ENCODE assay signal across 8 mouse cellular contexts in genomic region chr11:51584431-51585248, GRCm38 (mm10). TPM values are rescaled to one million over a fixed set of nuclear protein-coding genes. Genes with fewer than 3 reads are reported as not detected.
A peak's percentile ranks its signal among the peaks of the same experiment; 100 is the strongest.
DNase-seq lines count a peak whose midpoint lies in the region; ATAC-seq lines count a peak whose summit lies in the region.

Gene Phykpl, plus strand, starts transcription at chr11:51584757.

- peak within 1 kb of the TSS; percentile 96 for H3K27ac ChIP-seq in hindbrain, embryonic 15.5 days (replicated peaks)

- DNase-seq in T-cell, adult 2 months (ENCODE audit: low spot score), result peak; percentile 88
- DNase-seq in cerebellum, postnatal 36 days, result peak; percentile 94 to 95
- DNase-seq in frontal cortex, postnatal 36 days (ENCODE audit: low spot score in 2 of 2), result peak; percentile 94 to 95
- DNase-seq in left cerebral cortex, adult 11 months (ENCODE audit: low spot score), result peak; percentile 88
- DNase-seq in lung, postnatal 4 days, result peak; percentile 98 to 99
- peak; percentile 90 for DNase-seq in retina, postnatal 7 days (ENCODE audit: low read depth, low spot score)
- peak; percentile 94 for DNase-seq in urinary bladder, adult 2 months (ENCODE audit: low spot score)

- peaks cover 30% of the 10 kb centered on the region for H3K36me3 ChIP-seq in hindbrain, embryonic 15.5 days

- peak; percentile 96 for ATAC-seq in hindbrain, embryonic 15.5 days (ENCODE audit: low FRiP score, low read depth)

- no peaks in the 10 kb centered on the region for H3K9me3 ChIP-seq in hindbrain, embryonic 15.5 days

- H3K9ac ChIP-seq in hindbrain, embryonic 15.5 days, result peak within 1 kb of the TSS; percentile 70

- peak within 1 kb of the TSS; percentile 90 for H3K4me2 ChIP-seq in hindbrain, embryonic 15.5 days

- no peaks in the 10 kb centered on the region for H3K27me3 ChIP-seq in hindbrain, embryonic 15.5 days

- peak within 1 kb of the TSS; percentile 76 for H3K4me3 ChIP-seq in hindbrain, embryonic 15.5 days

- under 1% methylated on average over 59 of the region's 59 CpGs for WGBS in hindbrain, embryonic 15.5 days

- H3K4me1 ChIP-seq in hindbrain, embryonic 15.5 days (replicated peaks), result peaks cover 29% of the 10 kb centered on the region

RNA-seq across cellular contexts. Expression of gene Phykpl, which starts in this region (rescaled TPM):
- polyA plus RNA-seq in hindbrain, embryonic 15.5 days (2015; fragmentation: Nextera tagmentation; extraction: Ambion mirVana), result 9.7 and 11.4 TPM in 2 replicates
- polyA plus RNA-seq in urinary bladder, adult 2 months (2012; rRNA removed), result 14.3 and 19.3 TPM in 2 replicates

Comparison
In these comparisons a context has a peak if more than half of its experiments do, and no peak if none do; other contexts are left out.
1. Peak in every context shown above with its lines: DNase-seq, ATAC-seq, H3K4me3 ChIP-seq and H3K27ac ChIP-seq.